Mouse (Mus musculus) brain, embryonic 14.5 days (tissue): ENCODE data around the gene Lig3. TPM values are rescaled to one million over a fixed set of nuclear protein-coding genes. Genes with fewer than 3 reads are reported as not detected.

Experiments used
- DNase-seq: peaks from one replicate; pipeline ENCODE4 v3.0.0-alpha.2; 2011; ENCODE audit warnings: low read depth
- CTCF ChIP-seq: fragments of 200-500 bp; IDR thresholded peaks from 2 replicates; pipeline ENCODE4 v1.5.1; 2012; ENCODE audit warnings: inconsistent platforms, mild to moderate bottlenecking, moderate library complexity, borderline replicate concordance; ENCODE audit not compliant: insufficient read depth, insufficient read length; ENCODE audit errors: extremely low read depth
- POLR2A ChIP-seq: fragments of 200-500 bp; IDR thresholded peaks from 2 replicates; pipeline ENCODE4 v1.6.1; 2012; ENCODE audit warnings: mild to moderate bottlenecking, inconsistent platforms, borderline replicate concordance; ENCODE audit not compliant: poor library complexity, insufficient read depth, insufficient read length, severe bottlenecking; ENCODE audit errors: extremely low read depth
- polyA plus RNA-seq: library from polyadenylated mRNA; depleted of rRNA; stranded (reverse); fragments of >200 nt; gene quantifications from 2 replicates; pipeline ENCODE4 v1.2.3, GENCODE M21; 2012; rRNA removed

The Lig3 gene
- 43.9 and 46.2 TPM in 2 replicates for polyA plus RNA-seq

DNA sequence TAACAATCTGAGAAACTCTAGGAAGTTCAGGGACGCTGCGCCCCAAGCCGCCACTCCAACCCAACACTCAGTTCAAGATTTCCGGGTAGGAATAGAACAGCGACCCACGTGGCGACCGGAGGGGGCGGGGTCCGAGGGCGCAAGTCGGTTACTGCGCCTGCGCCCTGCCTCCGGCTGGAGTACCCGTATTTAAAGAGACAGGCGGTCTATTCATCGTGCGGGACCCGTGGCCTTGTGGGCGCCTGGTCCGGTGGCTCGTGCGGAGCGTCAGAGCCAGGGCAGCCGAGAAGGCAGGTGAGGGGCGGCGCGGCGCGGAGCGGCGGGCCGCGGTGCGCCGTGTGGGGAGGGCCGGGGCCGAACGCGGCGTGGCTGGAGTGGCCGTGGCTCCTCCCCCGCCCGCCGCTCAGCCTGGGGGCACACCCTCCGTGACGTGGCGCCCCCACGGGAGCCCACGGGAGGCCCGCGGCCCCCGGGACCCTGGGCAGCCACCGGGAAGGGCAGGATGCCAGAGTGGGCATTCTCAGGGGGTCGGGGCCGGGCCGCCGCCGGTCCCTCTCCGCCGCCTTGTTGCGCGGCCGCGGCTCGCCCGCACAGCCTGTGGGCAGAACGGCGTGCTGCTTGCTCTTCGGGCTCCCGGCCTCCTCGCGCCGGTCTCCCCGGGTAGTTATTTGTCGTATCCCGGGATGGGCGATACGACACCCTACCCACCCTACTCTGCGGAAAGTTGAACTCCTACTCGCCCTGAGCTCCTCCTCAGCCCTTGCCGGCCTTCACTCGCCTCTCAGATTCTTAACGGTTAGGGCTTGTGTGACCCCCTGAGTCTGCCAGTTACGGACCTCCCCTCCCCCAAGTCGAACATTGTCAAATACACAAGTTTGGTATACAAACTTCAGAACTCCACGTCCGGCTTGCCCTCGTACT lies at the start of gene Lig3:
Lig3 (plus strand) TSS at position 126 of the 921 bp plus-strand sequence.
- TF ChIP-seq POLR2A = peak; percentile 18; the same call in 1 of the 2 replicates
- TF ChIP-seq CTCF = no peak
- peak; percentile 98 for DNase-seq

DNA sequence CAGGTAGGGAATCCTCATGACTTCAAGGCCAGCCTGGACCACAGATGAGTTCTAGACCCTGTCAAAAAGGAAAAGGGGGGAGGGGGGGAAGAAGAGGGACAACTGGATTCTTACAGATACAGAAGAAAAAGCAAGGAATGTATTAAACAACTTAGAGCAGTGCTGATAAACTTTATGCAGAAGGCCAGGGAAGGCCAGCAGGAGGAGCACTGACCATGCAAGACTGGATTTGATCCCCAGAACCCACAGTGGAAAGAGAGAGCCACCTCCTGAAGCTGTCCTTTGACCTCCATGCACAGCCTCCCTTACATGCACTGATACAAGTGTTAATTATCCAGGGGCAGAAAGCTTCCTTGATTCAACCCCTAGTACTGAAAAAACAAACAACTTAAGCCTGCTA lies 46.7 kb upstream of the Lig3 start:
- no peak for DNase-seq
- TF ChIP-seq POLR2A (no peak), CTCF (no peak)

DNA sequence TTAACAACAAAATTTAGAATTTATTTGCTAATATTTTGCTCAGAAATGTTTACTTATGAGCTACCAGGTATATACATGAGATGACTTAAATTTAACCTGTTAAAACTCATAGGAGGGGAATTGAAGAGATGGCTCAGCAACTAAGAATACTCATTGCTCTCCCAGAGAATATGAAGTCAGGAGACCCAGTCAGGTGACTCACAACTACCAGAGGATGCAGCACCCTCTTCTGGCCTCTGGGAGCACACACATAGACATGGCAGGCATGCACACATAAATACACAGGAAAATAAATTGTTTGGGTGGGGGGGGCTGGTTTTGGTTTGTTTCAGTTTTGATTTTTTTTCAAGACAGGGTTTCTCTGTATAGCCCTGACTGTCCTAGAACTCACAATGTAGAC lies 41.9 kb upstream of the Lig3 start:
- no peak for DNase-seq
- TF ChIP-seq POLR2A (no peak), CTCF (peak; percentile 7; the same call in 1 of the 2 replicates)

DNA sequence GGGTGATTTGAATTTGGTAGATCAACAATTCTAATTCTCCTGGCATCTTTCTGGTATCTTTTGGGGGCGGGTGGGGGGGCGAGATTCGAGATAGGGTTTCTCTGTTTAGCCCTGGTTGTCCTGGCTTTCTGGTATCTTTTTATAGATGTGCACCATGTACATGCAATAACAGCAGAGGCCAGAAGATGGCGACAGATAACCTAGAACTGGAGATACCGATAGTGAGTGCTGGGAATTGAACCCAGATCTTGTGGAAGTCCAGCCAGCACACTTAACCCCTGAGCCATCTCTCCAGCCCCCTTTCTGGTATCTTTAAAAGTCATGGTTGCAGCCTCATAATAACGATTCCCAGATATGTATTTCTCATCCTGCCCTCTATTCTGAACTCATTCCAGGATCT lies 34.8 kb upstream of the Lig3 start:
- DNase-seq = peak; percentile 8
- TF ChIP-seq POLR2A = no peak
- TF ChIP-seq CTCF = peak; percentile 49; the same call in 1 of the 2 replicates

DNA sequence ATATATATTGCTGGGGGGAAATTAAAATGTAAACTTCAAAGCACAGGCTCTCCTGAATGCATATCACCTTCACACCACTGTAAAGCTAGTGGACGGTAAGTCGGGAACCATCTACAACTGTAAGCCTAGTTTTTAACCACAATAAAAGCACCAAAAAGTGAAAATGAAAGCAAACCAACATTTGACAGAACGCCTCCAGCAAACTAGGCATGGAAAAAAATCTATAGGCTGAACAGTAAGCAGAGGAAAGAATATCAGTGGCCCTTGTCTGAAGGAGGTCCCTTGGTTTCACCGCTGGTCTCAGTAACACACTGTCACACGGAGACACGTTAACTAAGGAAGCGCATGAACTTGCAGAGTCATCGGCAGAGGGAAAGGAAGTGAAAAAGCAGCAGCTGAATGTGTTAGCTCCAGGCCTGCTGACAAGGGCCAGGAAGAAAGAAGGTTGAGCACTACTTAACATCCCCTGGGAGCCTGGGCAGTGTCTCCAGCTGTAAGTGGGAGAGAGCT lies 34.0 kb upstream of the Lig3 start:
- DNase-seq = no peak
- TF ChIP-seq CTCF (no peak), POLR2A (no peak)

DNA sequence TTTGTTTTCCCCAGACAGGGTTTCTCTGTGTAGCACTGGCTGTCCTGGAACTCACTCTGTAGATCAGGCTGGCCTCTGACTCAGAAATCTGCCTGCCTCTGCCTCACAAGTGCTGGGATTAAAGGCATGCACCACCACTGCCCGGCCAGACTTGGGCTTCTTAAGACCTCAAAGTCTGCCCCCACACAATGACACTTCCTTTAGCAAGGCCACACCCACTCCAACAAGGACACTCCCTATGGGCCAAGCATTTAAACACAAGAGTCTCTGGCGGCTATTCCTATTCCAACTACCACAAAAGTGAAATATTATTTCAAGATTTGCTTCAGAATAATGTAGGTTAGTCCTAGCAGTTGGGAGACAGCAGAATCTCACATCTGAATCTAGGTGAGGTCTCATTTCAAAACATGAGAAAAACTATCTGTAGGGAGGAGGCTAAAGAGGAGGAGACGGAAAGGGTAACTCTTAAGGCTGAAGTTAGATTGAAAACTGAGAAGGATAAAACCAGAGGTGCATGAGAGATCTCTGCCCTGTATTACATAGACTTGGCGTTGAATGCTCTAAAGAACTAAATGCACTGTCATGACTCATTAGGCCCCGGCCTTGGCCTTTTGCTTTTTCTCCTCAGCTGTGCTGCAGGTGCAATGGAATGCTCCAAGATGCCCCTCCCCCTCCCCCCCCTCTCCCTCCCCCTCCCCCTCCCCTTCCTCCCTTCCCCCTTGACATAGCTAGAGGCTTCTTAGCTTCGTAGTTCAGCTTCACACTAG lies 28.4 kb upstream of the Lig3 start:
- TF ChIP-seq POLR2A (no peak), CTCF (no peak)
- no peak for DNase-seq

DNA sequence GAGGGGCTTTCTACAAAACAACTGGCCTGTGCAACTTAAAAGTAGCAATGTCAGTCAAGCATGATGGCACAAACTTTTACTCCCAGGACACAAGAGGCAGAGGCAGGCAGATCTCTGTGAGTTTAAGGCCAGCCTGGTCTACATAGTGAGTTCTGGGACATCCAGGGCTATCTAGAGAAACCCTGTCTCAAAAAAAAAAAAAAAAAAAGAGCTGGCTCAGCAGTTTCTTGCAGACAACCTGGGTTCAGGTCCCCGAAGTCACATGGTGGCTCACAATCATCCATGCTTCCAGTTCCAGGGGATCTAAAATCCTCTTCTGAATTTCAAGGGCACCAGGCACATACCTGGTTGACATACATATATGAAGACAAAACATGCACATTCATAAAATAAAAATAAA lies 25.0 kb upstream of the Lig3 start:
- DNase-seq = no peak
- no peak for TF ChIP-seq CTCF

DNA sequence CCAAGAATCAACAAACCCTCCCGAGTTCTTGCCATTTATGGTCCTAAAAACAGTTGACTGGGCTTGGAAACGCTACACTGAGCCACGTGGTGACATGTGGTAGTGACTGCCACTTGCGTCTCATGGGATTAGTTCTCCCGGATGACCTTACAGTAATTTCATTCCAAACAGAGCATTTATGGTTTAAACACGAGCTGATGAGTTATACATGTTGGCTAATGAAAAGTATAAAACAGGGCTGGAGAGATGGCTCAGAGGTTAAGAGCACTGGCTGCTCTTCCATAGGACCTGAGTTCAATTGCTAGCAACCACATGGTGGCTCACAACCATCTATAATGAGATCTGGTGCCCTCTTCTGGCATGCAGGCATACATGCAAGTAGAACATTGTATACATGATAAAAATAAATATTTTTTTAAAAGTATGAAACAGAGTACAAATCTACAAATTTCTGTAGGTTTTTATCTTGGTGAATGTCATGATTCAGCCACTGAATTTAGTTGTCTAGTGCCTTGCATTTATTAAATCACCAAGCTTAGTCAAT lies 18.6 kb upstream of the Lig3 start:
- TF ChIP-seq POLR2A (no peak), CTCF (no peak)
- DNase-seq = no peak

DNA sequence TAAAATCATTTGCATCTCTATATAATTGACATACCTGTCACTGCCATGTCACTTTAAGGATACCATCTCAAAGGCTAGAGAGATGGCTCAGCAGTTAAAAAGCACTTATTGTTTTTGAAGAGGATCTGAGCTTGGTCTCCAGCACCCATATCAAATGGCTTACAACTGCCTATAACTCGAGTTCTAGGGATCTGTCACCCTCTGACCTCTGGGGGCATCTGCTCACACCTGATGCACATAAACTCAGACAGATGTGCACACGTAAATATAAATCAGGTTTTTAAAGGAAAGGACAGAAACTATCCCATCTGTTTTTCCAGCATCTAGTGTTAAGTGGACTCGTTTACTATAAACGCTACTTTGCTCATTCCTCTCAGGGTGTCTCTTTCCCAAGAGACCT lies 17.6 kb upstream of the Lig3 start:
- no peak for DNase-seq

DNA sequence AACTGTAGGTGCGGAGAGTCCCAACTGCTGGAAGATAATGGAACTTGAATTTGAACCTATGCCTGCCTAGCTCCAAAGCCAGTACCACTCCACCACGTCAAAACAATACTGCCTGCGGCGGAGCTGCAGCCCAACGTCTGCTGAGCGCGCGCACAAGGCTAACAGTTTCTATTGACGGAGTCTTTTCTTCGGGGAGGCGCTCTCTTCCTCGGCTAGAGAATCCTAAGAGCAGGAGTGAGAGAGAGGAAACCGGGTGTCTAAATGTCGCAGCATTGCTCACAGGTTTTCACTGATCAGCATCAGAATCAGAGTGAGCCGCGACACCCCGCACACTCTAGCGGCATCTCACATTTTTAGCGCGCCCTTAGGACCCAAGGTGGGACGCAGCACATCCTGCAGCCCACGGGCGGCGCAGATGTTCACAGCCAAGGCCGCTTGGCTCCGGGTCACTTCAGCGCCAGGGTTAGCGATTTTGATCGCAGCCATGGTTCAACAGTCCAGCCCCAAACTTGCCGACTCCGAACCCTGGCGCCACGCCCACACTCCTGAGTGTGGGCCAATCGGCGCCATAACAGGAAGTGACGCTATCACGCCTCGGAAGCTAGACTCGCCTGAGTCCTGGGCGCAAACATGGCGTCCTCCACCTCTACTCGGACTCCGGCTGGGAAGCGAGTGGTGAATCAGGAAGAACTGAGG lies 17.0 kb upstream of the Lig3 start, which contains the start of the genes Cct6b and Zfp830:
Cct6b (minus strand) TSS at position 580 of the 696 bp plus-strand sequence.
Zfp830 (plus strand) TSS at position 604 of the 696 bp plus-strand sequence.
- DNase-seq = peak; percentile 98
- TF ChIP-seq CTCF (no peak), POLR2A (peak; percentile 66; the same call in 1 of the 2 replicates)

More for the DNA sequence above, 17.6 kb upstream of the Lig3 start:
- TF ChIP-seq CTCF (no peak), POLR2A (no peak)
